Mouse (Mus musculus): ENCODE measurements around the gene Timd2. TPM values are rescaled to one million over a fixed set of nuclear protein-coding genes. Genes with fewer than 3 reads are reported as not detected.
"Not testable (repeated sequence)": the region's sequence is repeated elsewhere in the genome, so short reads cannot be mapped to it uniquely, and the experiment has no call there.

Timd2 gene
- total RNA-seq (2021): not detected

DNA sequence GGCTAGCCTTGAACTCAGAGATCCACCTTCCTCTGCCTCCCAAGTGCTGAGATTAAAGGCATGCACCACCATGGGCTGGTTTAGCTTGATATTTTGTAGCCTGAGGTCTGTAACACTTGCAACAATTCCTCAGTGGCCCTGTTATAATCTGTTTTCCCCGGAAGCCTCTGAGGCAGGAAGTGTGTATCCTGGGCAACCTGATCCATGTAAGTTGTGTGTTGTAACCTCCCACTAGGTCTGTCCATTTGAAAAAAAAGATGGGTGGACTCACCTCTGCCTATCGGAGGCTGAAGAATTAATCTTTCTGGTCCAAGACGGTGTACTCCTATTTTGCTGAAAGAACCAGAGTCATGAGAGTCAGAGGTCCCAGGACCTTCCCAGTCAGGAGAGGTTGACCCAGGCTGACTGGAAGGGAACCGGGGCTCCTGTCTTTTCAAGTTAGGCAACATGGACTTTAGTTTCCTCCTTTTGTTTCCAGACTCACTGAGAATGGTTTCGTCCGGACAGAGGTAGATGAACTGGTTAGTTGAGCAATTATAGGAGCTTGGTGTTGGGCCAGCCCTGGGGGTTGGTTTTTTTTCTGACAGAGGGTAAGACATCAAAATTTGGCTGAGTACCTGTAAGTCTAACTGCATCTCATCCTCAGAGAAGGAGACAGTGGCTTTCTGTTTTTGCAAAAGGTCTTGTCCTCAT, at the start of gene Timd2:
Gene Timd2, minus strand, starts transcription at position 398 of the 693 bp plus-strand sequence.
- intact Hi-C loops (cut with DNase I): no loop called here
- no peak for DNase-seq (ENCODE audit: low spot score in 2 of 2)

DNA sequence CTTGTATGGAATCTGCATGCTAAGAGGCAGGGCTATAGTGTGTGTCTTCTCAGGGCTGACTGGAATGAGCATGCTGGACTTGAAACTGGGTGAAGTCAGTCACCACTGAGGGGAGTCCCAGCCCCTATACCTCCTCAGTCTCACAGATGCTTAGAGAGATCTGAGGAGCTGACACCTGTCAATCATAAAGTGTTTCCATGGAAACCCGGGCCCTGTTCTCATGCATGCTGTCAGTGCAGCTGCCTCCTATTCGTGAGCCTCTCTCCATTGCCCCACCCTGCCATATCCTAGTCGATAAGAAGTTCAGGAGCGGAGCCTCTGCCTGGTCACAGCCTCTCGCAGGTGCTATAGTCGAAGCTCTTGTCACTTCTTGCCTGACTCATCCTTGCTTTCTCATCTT, 48.9 kb upstream of the Timd2 start:
- DNase-seq (ENCODE audit: low spot score in 2 of 2); intact Hi-C loops (cut with DNase I): not testable (repeated sequence)

DNA sequence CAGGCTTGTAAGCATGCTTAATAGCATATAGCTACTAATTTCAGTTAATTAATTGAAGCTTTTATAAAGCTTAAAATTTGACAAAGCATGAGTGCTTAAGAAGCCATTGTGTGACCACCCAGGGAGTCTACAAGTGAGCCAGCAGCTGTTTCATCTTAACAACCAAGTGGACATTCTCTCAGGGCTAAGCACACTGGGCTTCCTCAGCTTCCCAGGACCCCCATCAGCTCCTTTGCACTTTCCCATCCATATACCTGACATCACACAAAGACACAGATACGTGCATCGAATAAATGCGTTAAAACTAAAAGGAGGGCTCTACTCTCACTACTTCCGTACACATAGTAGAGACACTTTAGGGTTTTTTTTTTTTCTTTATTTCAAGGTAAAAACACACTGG, 47.8 kb upstream of the Timd2 start:
- intact Hi-C loops (cut with DNase I): no loop called here
- DNase-seq (ENCODE audit: low spot score in 2 of 2): no peak

DNA sequence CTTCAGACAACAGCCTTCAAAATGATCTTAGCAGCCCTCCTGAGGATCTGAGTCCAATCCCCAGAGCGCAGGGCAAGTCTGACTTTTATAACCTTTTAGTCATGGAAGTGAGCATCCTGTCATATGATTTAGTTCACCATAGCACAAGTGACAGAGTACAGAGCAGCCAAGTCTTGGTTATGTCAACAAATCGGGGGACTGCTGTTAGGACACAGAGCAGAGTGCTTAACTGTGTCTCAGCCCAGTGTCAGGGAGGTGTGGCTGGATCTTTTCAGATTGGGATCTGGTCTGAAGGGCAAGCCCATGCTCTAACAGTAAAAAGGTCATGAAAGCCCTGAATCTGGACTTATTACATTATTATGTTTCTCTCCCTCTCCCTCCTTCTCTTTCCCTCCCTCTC, 46.8 kb upstream of the Timd2 start:
- no peak for DNase-seq (ENCODE audit: low spot score in 2 of 2)
- intact Hi-C loops (cut with DNase I): no loop called here

DNA sequence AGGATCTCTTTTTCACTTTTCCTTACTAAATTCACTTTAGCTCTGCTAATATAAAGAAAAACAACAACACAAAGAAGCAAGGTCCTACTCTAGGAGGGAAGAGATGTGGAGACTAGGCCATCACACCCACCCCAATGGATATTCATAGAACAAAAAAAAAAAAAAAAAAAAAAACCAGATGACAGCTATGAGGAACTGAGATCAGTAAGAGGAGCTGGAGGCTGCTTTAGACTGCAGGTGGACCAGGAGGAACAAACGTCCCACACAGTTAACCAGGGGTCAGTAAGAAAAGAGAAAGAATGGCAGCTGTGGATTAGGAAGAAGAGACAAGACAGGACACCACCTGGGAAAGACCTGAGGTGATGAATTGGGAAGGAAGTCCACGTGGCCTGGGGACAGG, 41.1 kb upstream of the Timd2 start:
- intact Hi-C loops (cut with DNase I): no loop called here
- DNase-seq (ENCODE audit: low spot score in 2 of 2): no peak

DNA sequence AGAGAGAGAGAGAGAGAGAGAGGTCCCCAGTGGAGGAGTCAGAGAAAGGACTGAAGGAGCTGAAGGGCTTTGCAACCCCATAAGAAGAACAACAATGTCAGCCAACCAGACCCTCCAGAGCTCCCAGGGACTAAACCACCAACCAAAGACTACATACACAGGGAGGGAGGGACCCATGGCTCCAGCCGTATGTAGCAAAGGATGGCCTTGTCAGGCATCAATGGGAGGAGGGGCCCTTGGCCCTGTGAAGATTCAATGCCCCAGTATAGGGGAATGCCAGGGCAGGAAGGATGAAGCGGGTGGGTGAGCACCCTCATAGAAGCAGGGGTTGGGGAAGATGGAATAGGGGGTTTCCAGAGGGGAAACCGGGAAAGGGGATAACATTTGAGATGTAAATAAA, 34.9 kb upstream of the Timd2 start:
- no peak for DNase-seq (ENCODE audit: low spot score in 2 of 2)
- intact Hi-C loops (cut with DNase I): no loop called here

DNA sequence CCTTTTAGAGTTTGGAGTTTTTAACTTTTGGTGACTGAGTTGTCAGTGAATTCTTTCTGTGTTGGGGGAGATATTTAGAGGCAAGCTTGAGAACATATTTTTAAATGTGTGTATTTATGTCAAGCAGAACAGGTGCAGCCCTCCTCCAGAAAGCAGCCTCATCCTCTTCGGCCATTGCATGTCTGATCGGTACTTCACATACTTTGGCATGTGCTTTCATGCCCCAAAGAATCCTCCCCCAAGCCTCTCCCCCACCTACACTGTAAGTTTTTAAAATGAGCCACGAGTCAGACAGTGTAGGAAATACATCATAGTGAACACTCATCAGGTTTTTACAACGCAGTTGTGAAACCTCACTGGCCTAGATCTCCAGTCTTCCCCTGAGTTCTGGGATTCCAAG, 34.0 kb upstream of the Timd2 start:
- peak in 1 of 2 experiments; percentile 14 for DNase-seq (ENCODE audit: low spot score in 2 of 2)
- intact Hi-C loops (cut with DNase I): no loop called here

DNA sequence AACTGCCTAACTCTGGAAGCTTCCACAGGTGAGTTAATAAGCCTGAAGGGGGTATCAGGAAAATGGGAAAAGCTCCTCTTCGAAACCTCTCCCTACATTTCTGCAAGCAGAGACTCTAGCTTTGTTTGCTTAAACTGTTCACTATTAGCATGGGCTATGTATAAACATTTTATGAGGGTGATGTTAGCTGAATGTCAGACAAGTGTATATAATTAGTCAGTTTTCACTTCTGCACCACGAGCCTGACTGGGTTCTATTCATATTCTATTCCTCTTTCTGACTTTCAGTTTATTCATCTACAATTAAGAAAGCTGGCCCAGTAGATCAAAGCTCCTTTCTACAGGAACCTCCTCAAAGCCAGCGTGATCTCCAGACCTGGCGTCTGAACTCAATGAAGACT, 32.6 kb upstream of the Timd2 start:
- DNase-seq (ENCODE audit: low spot score in 2 of 2): no peak
- intact Hi-C loops (cut with DNase I): no loop called here

DNA sequence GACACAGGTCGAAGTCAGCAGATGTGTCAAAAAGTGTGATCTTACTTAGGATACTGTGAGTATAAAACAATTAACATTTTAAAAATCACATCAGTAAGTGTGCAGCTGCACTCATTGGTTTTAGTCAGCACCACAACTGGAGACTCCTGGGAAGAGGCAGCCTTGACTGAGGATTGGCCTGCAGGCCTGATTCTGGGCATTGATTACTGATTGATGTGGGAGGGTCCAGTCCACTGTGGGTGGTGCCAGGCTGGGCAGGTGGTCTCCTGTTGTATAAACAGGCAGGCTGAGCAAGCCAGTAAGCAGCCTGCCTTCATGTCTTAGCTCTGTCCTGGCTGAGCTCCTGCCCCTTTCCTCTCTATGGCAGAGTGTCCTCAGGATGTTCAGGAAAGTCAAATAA, 28.2 kb upstream of the Timd2 start, which contains the start of gene Havcr1:
Gene Havcr1, plus strand, starts transcription at position 5 of the 400 bp plus-strand sequence.
- intact Hi-C loops (cut with DNase I); DNase-seq (ENCODE audit: low spot score in 2 of 2): not testable (repeated sequence)

DNA sequence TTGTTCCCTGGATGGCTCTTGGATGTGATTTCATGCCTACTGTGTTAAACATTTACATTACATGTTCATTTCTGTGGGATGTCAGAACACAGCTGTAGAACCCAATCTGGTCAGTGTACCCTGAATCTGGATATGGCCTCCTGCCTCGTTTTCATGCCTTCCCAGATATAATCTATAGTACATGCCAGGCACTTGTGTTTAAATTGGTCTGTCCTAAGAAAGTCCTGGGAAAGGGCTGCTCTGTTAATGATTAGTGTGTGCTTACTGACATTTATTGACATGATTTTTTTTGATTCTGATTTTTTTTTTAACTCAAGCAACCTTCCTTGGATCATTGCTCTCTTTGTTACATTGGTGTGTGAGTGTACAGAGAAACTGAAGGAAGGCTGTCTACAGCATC, 27.8 kb upstream of the Timd2 start:
- DNase-seq (ENCODE audit: low spot score in 2 of 2): no peak
- intact Hi-C loops (cut with DNase I): loop anchor here (5.0 kb wide), 1 partner anchor 287 kb away; no protein-coding TSS in a partner anchor

DNA sequence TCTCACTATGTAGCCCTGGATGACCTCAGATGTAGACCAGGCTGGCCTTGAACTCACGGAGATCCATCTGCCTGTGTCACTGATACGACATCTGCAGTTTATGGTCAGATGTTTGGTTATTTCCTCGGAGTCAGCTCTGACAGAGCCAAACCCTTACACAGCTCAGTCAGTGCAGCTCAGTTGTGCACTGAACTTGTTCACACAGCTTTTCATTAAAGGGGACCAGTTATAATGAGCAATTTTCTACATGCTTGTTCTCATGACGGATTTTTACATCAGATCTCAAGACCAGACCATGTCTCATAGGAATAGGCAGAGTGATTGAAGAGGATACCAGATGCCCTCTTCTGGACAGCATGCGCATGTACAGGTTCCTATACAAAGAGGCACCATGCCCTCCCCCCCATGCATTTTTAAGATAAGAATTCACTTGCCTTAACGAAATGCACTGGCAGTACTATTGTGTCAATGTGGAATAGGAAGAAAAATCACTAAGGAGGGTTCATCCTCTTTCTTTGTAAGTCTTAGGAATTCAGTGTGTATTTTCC, 26.5 kb upstream of the Timd2 start:
- DNase-seq (ENCODE audit: low spot score in 2 of 2): peak; percentile 30 to 57
- intact Hi-C loops (cut with DNase I): loop anchor here (5.0 kb wide), 1 partner anchor 286 kb away; no protein-coding TSS in a partner anchor

DNA sequence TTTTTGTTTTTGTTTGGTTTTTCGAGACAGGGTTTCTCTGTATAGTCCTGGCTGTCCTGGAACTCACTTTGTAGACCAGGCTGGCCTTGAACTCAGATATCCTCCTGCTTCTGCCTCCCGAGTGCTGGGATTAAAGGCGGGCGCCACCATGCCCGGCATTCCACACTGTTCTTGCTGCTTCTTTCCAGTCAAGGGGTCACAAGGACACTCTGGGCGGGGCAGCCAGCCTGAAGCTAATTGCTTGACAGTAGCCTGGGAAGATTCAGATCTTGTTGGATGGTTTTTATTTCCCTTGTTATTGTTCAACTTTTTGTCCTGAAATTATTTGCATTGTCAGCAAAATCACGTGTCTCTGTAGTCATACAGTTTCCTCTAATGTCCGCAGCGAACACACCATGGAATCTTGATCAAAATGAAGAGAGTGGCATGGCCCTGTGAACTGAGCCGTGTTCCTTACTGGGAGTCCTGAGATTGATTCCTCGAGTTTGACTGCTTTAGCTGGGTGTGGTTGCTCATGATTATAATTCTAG, 24.7 kb upstream of the Timd2 start:
- DNase-seq (ENCODE audit: low spot score in 2 of 2): no peak

DNA sequence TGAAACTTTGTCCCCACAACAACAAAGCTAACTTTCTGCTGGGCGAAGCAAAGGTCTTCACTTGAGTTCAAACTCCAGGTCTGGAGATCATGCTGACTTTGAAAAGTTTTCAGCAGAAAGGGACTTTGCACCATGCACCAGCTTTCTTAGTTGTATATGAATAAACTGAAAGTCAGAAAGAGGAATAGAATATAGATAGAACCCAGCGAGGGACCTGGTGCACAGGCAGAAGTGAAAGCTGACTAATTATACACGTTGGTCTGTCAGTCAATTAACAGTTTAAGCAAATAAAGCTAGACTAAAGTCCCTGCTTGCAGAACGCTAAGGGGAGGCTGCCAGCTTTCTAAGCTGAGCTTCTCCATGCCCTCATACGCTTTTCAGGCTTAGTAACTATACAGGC, 8.0 kb downstream of the Timd2 start:
- no peak for DNase-seq (ENCODE audit: low spot score in 2 of 2)
- intact Hi-C loops (cut with DNase I): no loop called here

More for the DNA sequence above, 24.7 kb upstream of the Timd2 start:
- intact Hi-C loops (cut with DNase I): loop anchor here (5.0 kb wide), 1 partner anchor 284 kb away; no protein-coding TSS in a partner anchor

DNA sequence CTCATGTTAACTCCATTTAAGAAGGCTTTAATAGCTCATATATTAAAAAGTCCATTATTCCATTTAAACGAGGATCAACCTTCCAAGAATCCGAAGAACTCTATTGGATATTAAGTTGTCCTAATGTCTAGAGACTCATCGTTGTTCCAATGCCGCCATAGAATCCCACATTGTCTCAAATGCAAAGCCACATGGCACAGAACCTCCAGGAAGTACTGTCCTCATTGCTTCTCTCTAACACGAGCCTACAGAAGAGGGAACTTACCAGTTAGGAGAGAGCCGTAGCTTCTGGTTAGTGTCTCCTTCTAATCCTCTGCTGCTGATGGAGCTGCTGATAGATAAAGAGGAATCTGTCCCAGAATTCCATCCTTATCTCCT, 8.6 kb downstream of the Timd2 start:
- intact Hi-C loops (cut with DNase I): no loop called here
- DNase-seq (ENCODE audit: low spot score in 2 of 2): no peak

DNA sequence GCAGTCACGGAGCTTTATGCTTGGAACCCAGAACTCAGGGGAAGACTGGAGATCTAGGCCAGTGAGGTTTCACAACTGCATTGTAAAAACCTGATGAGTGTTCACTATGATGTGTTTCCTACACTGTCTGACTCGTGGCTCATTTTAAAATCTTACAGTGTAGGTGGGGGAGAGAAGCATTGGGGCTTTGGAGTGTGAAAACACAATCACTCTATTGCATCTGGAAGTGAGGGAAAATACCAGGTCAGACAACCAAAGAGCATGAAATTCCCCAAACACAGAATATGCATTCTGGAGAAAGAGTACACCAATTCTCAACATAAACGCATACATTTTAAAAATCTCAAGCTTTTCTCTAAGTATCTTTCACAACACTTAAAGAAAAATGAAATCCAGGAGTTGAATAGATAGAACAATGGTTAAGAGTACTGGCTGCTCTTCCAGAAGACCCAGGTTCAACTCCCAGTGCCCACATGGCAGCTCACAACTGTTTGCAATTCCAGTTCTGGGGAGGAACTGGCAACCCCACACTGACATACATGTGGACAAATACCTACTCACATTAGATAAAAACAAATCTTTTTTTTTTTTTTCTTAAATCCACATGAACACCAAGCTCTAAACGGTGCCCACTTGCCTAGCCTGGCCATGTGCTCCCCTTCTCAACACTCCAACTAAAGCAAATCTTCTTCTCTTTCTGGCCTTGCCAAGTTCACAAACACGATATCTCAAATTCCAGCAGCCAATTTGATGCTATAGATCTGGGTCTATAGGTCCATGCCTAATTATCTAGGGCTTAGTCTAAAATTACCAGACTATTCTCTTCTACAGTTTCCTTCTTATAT, 9.2 kb downstream of the Timd2 start:
- intact Hi-C loops (cut with DNase I): no loop called here
- DNase-seq (ENCODE audit: low spot score in 2 of 2): no peak

DNA sequence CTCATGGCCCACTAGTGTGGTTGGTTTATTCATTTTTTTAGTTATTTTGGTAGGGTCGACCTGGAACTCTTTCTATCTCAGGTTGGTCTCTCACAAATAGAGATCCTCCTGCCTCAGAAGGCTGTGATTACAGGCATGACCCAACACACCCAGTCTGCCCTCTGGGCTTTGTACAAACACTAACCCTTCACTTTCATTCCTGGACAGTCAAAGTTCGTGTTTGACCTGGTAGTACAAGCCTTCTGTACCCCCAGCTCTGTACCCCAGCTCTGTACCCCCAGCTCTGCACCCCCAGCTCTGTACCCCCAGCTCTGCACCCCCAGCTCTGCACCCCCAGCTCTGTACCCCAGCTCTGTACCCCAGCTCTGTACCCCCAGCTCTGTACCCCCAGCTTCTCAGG, 11.0 kb downstream of the Timd2 start:
- intact Hi-C loops (cut with DNase I); DNase-seq (ENCODE audit: low spot score in 2 of 2): not testable (repeated sequence)

DNA sequence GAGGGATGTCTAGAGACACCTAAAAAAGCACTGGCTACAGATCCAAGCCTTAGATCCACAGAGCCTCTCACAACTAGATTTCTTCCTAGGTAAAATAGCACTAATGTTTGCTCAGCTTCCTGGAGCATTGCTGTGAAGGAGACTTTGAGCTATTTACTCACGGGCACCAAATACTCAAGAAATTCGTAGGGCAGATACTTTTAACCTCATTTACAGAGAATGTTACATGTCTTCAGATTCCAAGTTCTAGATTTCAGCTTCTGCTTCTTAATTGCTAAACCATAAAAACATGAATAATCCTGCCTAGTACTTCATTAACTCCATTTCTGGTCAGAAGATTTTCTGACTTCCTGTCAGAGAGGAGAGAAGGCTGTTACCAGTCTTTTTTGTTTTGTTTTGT, 16.7 kb downstream of the Timd2 start:
- DNase-seq (ENCODE audit: low spot score in 2 of 2): no peak
- intact Hi-C loops (cut with DNase I): no loop called here

DNA sequence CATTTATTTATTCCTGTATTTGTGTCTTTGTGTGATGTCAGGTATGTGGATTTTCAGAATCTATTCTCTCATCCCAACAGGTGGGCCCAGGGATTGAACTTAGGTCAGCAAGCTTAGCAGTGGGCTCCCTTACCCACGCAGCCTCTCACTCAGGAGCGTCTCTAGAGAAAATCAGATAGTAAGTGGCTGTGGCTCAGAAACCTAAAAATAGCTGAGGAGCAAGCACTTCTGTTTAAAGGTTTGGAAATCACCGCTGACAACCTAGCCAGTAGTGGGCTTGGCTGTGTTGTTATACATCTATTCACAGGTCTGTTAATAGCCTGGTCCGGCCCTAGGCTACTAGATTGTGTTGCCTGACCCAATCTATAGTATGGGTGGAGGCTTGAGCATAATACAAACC, 23.1 kb downstream of the Timd2 start:
- no peak for DNase-seq (ENCODE audit: low spot score in 2 of 2)
- intact Hi-C loops (cut with DNase I): no loop called here

DNA sequence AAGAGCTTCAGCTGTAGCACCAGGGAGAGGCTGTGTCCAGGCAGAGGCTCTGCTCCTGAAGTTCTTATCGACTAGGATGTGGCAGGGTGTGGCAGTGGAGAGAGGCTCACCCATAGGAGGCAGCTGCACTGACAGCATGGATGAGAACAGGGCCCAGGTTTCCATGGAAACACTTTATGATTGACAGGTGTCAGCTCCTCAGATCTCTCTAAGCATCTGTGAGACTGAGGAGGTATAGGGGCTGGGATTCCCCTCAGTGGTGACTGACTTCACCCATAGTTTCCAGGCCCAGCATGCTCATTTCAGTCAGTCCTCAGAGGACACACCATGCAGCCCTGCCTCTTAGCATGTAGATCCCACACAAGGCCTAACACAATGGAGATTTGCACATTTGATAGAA, 24.0 kb downstream of the Timd2 start:
- DNase-seq (ENCODE audit: low spot score in 2 of 2): no peak
- intact Hi-C loops (cut with DNase I): no loop called here

DNA sequence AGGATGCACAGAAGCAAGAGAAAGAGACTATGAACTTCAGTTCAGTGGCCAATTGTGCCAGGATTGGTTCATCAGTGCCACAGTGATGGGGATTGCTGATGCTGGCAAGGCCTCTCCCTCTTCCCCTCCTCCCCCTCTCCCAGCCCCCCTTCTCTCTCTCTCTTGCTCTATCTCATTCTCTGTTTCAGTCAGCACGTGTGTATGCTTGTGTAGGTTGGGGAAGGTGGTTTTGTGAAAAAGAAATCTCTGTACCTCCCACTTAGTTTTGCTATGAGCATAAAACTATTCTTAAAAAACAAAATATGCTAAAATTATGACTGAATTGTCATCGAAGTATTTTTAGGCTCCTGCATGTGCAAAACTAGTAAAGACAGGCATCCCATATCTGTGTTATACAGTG, 38.9 kb downstream of the Timd2 start:
- peak in 1 of 2 experiments; percentile 3 for DNase-seq (ENCODE audit: low spot score in 2 of 2)
- intact Hi-C loops (cut with DNase I): loop anchor here (5.0 kb wide), 1 partner anchor 226 kb away; no protein-coding TSS in a partner anchor
